Comparison of ENCODE assay signal across 9 mouse cellular contexts in the genomic region with DNA sequence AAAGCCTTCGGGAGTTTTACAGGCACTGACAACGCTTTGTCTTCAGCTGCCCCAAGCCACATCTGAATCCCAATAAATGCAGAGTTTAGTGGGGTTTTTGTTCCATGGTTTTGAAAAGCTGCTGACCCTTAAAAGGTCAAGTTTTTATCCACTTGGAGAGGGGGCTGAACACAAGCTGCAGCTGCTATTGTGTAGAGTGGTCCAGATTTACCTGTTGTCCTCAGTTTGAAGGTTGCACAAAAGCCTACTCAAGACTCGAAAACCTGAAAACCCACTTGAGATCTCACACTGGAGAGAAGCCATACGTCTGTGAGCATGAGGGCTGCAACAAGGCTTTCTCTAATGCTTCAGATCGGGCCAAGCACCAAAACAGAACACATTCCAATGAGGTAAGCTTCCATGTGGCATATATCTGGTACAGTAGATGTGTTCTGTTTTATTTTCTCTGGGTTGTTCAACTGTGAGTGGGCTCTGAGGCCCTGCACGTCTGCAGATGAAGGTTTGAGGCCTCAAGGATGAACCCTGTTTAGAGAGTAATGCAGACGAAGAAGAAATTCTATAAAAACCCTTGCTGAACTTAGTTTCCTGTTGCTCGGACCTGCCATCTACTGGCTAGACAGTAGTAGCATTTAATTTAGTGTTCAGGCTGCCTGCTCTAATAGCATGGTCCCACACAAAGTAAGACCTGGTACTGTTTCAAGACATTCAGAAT.
DNase-seq lines count a peak whose midpoint lies in the region; ATAC-seq and TF ChIP-seq lines count a peak whose summit lies in the region.
"Had no signal": no experiment of that assay in that cellular context is flagged by ENCODE, and none has a peak within 500 bp of the region (broad histone marks: within the 10 kb centered on the region; RNA-seq: fewer than 3 reads in every experiment).

No protein-coding gene starts in this region.

- H3K4me3 ChIP-seq in MEL (ENCODE audit: control insufficient read depth in 1 of 2, insufficient read depth in 1 of 2, low read depth in 2 of 2, low read length in 2 of 2), result no peak overlapping the region
- no peak overlapping the region for H3K4me3 ChIP-seq in embryonic facial prominence, embryonic 15.5 days (replicated peaks)
- no peak overlapping the region for H3K4me3 ChIP-seq in hindbrain, postnatal 0 days (ENCODE audit: low read length)
- no peak overlapping the region for H3K4me3 ChIP-seq in midbrain, embryonic 12.5 days
- H3K4me3 ChIP-seq: heart, embryonic 13.5 days had no signal

- H3K4me1 ChIP-seq in MEL (ENCODE audit: control insufficient read depth in 1 of 2, insufficient read depth in 2 of 2, low read length in 2 of 2), result no peaks in the 10 kb centered on the region
- H3K4me1 ChIP-seq in embryonic facial prominence, embryonic 15.5 days, result 0 out of 2 replicates have a peak, but pooled peaks cover 5% of the 10 kb centered on the region
- no peaks in the 10 kb centered on the region for H3K4me1 ChIP-seq in hindbrain, postnatal 0 days (ENCODE audit: insufficient read depth, low read length)
- H3K4me1 ChIP-seq in midbrain, embryonic 12.5 days, result peaks cover 35% of the 10 kb centered on the region
- H3K4me1 ChIP-seq: heart, embryonic 13.5 days had no signal

- no peaks in the 10 kb centered on the region for H3K79me2 ChIP-seq in MEL (ENCODE audit: control insufficient read depth, insufficient read depth, low read length, poor library complexity)

- no peak; the same call in none of the 2 replicates for TF ChIP-seq RAD21 in MEL (IDR thresholded peaks at IDR 0.05; ENCODE audit: low read depth, low read length)

- TF ChIP-seq POLR2A in MEL (IDR thresholded peaks at IDR 0.05; ENCODE audit: control insufficient read depth in 1 of 2, insufficient read depth in 1 of 2, low read depth in 1 of 2, low read length in 2 of 2, poor library complexity in 1 of 2), result no peak

- no peak for ATAC-seq in embryonic facial prominence, embryonic 15.5 days (ENCODE audit: insufficient number of reproducible peaks, low FRiP score, low TSS enrichment, low read depth)
- peak; percentile 87 for ATAC-seq in hindbrain, postnatal 0 days
- peak; percentile 76 for ATAC-seq in midbrain, embryonic 12.5 days (ENCODE audit: low FRiP score, low read depth)

- peak; percentile 14 for DNase-seq in cerebellum, adult 9-10 months
- DNase-seq in cerebellum, adult 8-10 months, result no peak
- DNase-seq in MEL (ENCODE audit: low read depth, low spot score), result no peak
- DNase-seq in hindbrain, postnatal 0 days (ENCODE audit: low spot score), result peak; percentile 80
- DNase-seq in left cerebral cortex, adult 18-20 months (ENCODE audit: low spot score in 2 of 2), result peak; percentile 53 to 60
- peak; percentile 29 for DNase-seq in yolk sac, embryonic 10.5 days (ENCODE audit: low spot score)

- TF ChIP-seq EP300 in MEL (IDR thresholded peaks at IDR 0.05; ENCODE audit: low read depth in 1 of 2, low read length in 2 of 2), result no peak

- no peak overlapping the region for H3K9ac ChIP-seq in MEL (ENCODE audit: control insufficient read depth, low read depth, low read length, poor library complexity, severe bottlenecking)
- no peak overlapping the region for H3K9ac ChIP-seq in embryonic facial prominence, embryonic 15.5 days
- H3K9ac ChIP-seq in hindbrain, postnatal 0 days (replicated peaks; ENCODE audit: low read length), result no peak overlapping the region
- no peak overlapping the region for H3K9ac ChIP-seq in midbrain, embryonic 12.5 days (replicated peaks)
- H3K9ac ChIP-seq: heart, embryonic 13.5 days had no signal

- no peaks in the 10 kb centered on the region for H3K9me3 ChIP-seq in MEL (replicated peaks; ENCODE audit: insufficient read depth, low read length)
- H3K9me3 ChIP-seq in embryonic facial prominence, embryonic 15.5 days (replicated peaks), result no peaks in the 10 kb centered on the region
- H3K9me3 ChIP-seq in hindbrain, postnatal 0 days (ENCODE audit: low read length), result no peaks in the 10 kb centered on the region
- H3K9me3 ChIP-seq in midbrain, embryonic 12.5 days, result no peaks in the 10 kb centered on the region
- H3K9me3 ChIP-seq: heart, embryonic 13.5 days had no signal

- TF ChIP-seq CTCF in MEL (IDR thresholded peaks at IDR 0.05 in 2 of 3, conservative IDR thresholded peaks at IDR 0.05 in 1 of 3; ENCODE audit: control insufficient read depth in 1 of 3, insufficient read depth in 1 of 3, low read depth in 2 of 3, low read length in 3 of 3, poor library complexity in 1 of 3, severe bottlenecking in 1 of 3), result no peak
- peak; percentile 87 for TF ChIP-seq CTCF in hindbrain, postnatal 0 days (IDR thresholded peaks at IDR 0.05; ENCODE audit: low read depth)

- WGBS in embryonic facial prominence, embryonic 15.5 days, result 37% methylated on average over 8 of the region's 8 CpGs
- 22% methylated on average over 8 of the region's 8 CpGs for WGBS in hindbrain, postnatal 0 days
- 17% methylated on average over 8 of the region's 8 CpGs for WGBS in midbrain, embryonic 12.5 days

- H3K27ac ChIP-seq in MEL (ENCODE audit: control insufficient read depth, low read depth, low read length), result no peak overlapping the region
- 0 out of 2 replicates have a peak overlapping the region, but pooled peaks have one; percentile 22 for H3K27ac ChIP-seq in embryonic facial prominence, embryonic 15.5 days (replicated peaks)
- no peak overlapping the region for H3K27ac ChIP-seq in hindbrain, postnatal 0 days
- H3K27ac ChIP-seq in midbrain, embryonic 12.5 days (replicated peaks), result peak overlapping the region; percentile 82
- H3K27ac ChIP-seq: heart, embryonic 13.5 days had no signal

- H3K36me3 ChIP-seq in MEL (ENCODE audit: control insufficient read depth in 1 of 2, insufficient read depth in 2 of 2, low read length in 2 of 2), result no peaks in the 10 kb centered on the region
- H3K36me3 ChIP-seq in embryonic facial prominence, embryonic 15.5 days, result peaks cover 22% of the 10 kb centered on the region
- H3K36me3 ChIP-seq in hindbrain, postnatal 0 days (ENCODE audit: insufficient read depth, low read length), result no peaks in the 10 kb centered on the region
- peaks cover 12% of the 10 kb centered on the region for H3K36me3 ChIP-seq in midbrain, embryonic 12.5 days

- no peaks in the 10 kb centered on the region for H3K27me3 ChIP-seq in MEL (ENCODE audit: control insufficient read depth in 1 of 2, insufficient read depth in 2 of 2, low read length in 2 of 2)
- H3K27me3 ChIP-seq in embryonic facial prominence, embryonic 15.5 days, result no peaks in the 10 kb centered on the region
- no peaks in the 10 kb centered on the region for H3K27me3 ChIP-seq in hindbrain, postnatal 0 days (ENCODE audit: insufficient read depth, low read length)
- H3K27me3 ChIP-seq in midbrain, embryonic 12.5 days, result peaks cover 10% of the 10 kb centered on the region
- H3K27me3 ChIP-seq: heart, embryonic 13.5 days had no signal

- H3K4me2 ChIP-seq in embryonic facial prominence, embryonic 15.5 days (replicated peaks), result no peak overlapping the region
- H3K4me2 ChIP-seq in hindbrain, postnatal 0 days (ENCODE audit: low read depth, low read length), result no peak overlapping the region
- no peak overlapping the region for H3K4me2 ChIP-seq in midbrain, embryonic 12.5 days (replicated peaks)
- H3K4me2 ChIP-seq: heart, embryonic 13.5 days had no signal

TF ChIP-seq in MEL, 35 proteins besides CTCF, POLR2A, EP300 and RAD21:
- 0 out of 2 replicates have a peak, but pooled peaks have one; percentile 7 for TF ChIP-seq SMC3 (IDR thresholded peaks at IDR 0.05; ENCODE audit: low read depth, low read length)
- no peak for TF ChIP-seq GATA1 (IDR thresholded peaks at IDR 0.05; ENCODE audit: low read depth, low read length)

Comparison
In these comparisons a context has a peak if more than half of its experiments do, and no peak if none do; other contexts are left out.
1. DNase-seq: peak in cerebellum, adult 9-10 months (single experiment), hindbrain, postnatal 0 days (single experiment), left cerebral cortex, adult 18-20 months (2 of 2) and yolk sac, embryonic 10.5 days (single experiment); none in cerebellum, adult 8-10 months (single experiment) and MEL (single experiment).
2. H3K27ac ChIP-seq: peak in embryonic facial prominence, embryonic 15.5 days (single experiment) and midbrain, embryonic 12.5 days (single experiment); none in MEL (single experiment) and hindbrain, postnatal 0 days (single experiment).